Mouse (Mus musculus): Measurements from ENCODE around the gene Hrk.

The Hrk gene

DNA sequence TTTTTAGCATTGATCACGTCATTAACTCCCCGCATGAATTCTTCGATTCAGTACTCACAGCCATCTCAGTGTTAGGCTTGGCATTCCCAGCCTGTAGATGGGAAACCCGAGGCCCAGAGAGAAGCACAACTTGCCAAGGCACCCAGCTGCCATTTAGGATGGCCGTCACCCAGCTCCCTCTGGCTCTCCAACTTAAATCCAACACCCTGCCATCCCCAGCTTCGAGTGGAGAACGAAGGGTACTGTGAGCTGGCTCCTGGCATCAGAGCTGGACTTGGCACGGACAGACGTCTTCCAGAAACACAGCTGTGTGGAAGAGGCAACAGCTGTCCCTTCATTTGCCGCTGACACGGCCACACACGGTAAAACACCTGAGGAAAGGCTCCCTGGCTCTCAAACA, at the start of gene Hrk:
Hrk (plus strand) TSS at position 68 of the 400 bp plus-strand sequence.
- DNase-seq, result no peak

DNA sequence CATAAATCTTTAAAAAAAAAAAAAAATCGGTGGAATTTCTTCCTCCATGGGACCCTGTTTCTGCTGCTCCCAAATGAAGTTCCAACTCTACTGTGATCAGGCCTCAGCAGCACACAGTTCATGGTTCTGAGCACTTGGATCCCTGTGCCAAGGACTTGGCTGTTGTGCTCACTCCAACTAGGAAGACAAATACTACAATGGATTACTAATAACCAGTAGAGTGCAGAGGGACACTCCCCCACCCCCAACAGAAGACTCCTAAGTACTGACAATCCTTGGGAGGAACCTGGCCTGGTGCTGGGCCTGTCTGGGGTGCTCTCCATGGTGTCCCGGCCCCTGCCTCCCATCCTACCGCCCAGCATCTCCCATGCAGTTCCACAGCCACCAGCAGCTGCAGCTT, 46.1 kb upstream of the Hrk start:
- DNase-seq, result no peak

DNA sequence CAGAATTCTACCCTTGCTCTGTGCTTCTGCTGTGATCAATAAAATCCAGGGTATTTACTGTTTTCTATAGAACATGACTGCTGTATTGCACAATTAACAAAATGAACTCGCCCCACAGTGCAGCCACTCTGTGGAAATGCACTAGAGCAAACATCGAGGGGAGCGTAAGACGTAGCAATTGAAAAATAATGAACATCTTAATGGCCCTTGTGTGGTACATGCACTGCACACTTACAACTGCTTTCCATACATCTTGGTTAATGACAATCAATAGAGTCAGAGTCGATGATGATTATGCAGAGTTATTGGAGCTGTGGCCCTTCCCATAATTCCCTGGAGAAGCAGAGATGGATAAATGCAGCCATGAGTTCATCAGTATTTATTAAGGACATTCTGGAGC, 45.5 kb upstream of the Hrk start:
- DNase-seq, result no peak

DNA sequence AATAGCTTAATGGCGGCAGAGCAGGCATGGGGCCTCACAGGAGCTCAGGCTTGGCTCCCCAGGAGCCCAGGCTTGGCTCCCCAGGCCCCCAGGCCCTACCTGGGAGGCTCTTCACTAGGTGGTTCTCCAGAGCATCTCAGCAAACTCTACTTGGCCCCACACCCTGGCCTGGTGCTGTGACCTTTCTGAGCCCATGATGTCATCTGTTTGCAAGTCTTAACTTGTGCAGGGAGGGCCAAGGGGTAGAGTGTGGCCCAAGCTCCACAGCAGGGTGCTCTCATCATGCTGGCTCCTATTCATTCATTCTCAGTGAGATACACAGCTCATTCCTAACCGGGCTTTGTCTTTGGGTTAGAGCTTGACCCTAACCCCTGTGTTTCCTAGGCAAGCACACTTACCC, 43.8 kb upstream of the Hrk start:
- no peak for DNase-seq

DNA sequence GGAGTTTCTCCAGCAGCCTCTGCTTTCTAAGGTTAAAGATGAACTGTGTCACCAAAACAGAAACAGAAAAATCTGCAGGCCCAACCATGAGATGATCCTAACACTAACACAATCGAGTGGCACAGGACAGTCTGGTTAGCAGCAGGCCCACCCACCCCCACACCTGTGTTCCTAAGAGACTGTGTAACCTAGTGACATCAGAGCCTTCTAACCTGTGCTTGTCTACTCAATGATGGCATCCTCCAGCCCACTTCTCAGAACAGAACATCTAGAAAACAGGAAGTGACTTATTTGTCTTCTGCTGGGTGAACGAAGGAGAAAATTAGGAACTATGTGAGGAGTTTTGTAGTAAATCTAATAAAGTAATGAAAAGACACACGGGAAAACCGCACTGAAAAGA, 42.5 kb upstream of the Hrk start:
- no peak for DNase-seq

DNA sequence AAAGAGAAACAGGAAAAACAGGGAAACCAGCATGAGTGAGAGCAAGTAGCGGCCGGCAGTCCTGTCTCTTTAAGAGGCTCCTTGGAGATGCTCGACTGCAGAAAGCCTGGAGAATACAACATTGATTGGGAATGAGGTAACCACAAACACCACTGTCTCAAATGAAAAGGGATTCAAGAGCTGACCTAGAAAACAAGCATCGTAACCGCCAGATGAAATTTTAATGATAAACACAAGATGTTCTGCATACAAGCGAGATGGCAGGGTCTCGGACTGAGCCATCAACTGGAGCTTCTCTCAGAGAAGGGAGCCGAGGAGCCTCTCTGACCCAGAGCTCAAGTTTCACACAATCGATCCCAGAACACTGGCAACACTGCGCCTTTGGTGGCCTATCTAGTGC, 41.4 kb upstream of the Hrk start:
- DNase-seq, result no peak

DNA sequence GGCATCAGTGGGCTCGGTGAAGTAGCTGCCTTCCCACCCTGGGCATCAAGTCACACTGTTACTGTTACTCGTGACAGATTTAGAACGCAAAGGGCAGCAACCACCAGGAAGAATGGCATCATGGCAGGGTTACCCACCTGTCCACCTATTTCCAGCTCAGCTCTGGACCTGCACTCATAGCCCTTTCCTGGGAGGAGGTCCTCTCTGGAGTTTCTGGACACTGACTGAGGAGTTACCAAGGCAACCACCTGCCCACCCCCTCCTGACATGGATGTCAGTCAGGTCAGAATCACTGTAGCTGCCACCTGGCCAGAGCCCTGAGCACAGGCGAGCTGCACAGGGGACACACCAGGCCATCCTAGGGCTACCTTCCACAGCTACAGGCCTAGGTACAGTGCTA, 37.8 kb upstream of the Hrk start:
- no peak for DNase-seq

DNA sequence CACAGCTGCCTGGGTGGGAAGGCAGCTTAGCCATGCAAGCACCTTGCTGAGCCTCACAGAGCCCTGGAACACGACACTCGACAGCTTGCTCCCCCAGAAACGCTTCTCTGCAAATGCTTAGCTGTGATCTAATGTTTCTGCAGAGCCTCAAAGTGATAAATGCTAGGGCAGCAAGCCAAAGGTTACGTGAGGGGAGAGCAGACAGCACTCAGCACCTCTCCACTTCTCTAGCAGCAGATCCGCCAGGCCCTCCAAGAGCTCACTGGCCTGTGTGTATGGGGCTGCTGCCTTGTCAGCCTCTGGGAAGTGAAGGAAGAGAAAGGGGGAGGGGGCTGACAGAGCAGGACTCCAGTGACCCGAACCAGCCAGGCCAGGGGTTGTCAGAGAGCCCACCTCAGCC, 36.2 kb upstream of the Hrk start:
- DNase-seq, result peak; percentile 95

DNA sequence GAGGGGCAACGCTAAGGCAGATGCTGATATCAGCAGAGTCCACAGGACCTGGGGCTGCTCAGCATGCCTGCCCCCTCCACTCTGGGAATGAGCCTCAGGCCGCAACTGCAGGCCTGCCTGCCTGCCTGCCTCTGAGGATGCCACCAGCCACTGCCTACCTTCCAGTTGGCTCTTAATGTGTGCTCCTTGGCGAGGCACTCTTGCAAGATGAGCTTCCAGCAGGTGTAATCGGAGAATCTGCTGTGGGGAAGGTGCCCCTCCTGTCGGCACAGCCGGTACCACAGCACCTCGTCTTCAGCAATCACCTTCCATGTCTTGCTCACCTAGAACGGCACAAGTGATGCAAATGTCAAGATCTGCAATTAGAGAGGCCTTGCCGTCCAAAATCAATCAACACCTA, 35.8 kb upstream of the Hrk start:
- no peak for DNase-seq

DNA sequence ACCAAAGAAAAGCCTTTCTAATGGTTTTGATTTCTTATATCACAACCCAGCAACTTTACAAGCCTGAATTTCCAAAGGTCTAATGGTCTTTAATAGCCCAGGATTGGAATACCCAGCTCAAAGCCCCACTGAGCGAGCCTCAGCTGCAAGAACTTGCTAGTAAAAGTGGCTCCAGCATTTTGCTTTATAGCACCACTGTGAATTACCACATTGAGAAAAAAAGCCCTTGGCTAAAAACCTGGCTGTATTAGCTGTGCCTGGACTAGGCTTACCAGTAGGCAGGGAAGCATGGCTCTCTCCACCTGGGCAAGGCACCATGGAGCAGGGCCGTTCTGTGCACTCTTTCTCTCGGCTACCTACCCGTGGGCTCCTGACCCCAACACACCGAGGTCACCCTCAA, 28.1 kb upstream of the Hrk start:
- no peak for DNase-seq

DNA sequence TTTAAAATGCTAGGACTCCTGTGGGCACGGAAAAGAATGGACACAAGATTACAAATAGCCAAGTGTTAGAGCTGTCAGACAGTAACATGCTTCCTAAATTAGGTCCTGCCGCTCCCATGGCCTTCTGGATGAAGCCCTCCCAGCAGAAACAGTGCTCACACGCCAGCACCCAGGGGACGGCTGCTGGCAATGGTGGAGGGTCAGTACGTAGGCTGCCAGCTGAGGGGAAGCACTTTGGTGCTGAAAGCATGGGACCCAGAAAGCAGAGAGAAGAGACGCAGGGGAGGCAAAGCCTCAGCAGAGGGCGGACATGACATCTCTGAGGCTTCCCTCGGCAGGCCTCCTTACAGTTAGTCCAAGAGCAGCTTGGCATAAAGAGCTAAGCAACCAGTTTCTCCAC, 24.8 kb upstream of the Hrk start:
- no peak for DNase-seq

DNA sequence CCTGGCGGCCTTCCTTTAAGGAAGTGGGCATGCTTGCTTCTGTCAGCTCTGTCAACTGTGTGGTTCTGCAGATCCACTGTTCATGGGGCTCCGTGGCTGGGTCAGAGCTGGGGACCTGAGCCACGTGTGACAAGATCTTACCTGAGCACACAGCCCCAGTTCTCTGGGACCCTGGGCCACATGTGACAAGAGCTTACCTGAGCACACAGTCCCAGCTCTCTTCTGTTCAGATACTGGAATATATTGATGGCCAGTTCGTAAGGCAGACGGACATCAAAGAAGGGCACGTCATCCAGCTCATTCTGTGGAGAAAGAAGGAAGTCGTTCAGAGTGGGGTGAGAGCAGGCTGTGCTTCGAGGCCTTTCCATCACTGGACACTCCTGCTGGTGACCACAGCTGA, 22.0 kb upstream of the Hrk start:
- DNase-seq, result peak; percentile 91

DNA sequence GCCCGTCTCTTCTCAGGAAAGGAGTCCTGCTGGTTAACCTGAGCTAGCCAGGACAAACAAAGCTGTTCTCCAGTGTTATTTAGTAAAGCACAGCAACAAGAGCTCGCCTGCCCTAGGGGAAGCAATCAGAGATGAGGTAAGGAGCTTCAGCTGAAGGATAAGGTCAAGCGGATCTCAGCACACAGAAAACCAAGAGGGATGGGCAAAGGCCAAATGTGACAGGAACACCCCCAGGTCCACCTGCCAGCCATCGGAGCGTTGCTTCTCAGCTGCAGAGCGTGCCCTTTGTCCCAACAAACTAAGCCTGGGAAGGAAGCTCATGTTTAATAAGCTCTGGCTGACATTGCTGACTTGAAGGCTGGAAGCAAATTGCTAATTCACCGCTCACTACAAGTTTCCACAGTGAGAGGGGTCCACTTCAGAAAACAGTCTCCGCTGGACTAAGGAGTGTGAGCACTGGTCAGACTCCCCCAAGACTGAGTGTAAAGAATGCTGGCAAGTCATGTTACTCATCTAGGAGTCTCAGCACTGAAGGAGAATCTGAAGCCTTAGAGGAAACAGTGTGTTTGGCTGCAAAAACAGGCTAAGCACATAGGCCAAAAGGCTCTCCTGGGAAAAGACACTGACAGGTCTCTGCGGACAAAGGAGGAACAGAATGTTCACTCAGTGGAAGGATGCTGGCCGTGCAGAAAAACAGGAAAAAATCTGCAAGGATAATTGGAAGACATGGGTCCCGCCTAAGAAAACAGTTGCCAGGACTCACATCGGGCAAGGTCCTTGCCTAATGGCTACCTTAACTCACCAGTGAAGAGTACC, 21.0 kb upstream of the Hrk start:
- DNase-seq, result peak; percentile 99

DNA sequence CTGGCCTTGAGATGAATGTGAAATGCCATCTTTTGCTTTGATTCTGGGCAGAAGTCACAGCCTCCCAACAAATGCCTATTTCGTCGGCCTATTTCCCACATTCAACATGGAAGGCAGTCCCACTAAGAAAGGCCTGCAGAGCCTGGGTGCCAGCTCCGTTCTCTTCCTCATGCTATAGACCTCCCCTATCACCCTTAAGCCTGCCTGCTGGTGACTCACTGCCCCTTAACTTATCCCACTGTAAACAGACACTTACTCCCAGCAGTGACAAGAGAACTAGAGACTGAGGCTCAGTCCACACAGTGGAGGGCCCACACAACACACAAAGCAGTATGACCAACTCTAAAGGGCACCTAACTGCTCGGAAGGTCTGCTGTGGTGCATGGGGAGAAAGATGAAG, 20.1 kb upstream of the Hrk start:
- DNase-seq, result no peak

DNA sequence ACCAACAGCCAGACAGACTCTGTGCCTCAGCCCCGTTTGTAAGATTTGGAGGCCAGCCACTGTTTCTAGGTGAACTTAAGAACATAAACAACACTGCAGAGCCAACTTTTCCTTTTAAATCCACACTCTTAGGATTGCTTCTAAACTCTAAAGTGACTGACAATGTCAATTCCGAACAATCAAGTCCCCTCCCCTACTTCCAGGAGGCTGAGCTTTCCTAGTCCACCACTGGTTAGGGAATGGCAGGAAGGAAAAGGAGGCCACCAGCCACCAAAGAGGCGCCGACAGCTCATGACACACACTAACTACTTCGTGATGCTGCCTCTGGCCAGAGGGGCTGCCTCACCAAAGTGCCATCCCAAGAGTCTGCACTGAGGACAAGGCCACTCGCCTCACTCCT, 19.7 kb upstream of the Hrk start:
- DNase-seq, result peak; percentile 91

DNA sequence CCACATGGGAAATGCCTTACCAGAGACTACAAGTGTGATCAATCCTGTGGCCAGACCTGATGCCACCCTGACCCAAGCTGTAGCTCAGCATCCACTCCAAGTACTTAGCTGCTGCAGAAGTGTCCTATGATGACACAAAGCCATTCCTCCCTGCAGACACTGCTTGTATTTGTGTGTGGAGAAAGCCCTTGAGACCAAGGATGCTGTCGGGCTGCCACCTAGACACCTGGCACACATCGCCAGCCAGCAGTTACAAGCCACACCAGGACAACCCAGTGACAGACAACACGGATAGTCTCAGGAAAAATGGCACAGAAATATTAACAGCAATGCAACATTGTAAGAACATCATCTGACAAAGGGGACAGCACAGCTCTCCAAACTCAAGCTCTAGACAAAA, 19.0 kb upstream of the Hrk start:
- DNase-seq, result peak; percentile 90

DNA sequence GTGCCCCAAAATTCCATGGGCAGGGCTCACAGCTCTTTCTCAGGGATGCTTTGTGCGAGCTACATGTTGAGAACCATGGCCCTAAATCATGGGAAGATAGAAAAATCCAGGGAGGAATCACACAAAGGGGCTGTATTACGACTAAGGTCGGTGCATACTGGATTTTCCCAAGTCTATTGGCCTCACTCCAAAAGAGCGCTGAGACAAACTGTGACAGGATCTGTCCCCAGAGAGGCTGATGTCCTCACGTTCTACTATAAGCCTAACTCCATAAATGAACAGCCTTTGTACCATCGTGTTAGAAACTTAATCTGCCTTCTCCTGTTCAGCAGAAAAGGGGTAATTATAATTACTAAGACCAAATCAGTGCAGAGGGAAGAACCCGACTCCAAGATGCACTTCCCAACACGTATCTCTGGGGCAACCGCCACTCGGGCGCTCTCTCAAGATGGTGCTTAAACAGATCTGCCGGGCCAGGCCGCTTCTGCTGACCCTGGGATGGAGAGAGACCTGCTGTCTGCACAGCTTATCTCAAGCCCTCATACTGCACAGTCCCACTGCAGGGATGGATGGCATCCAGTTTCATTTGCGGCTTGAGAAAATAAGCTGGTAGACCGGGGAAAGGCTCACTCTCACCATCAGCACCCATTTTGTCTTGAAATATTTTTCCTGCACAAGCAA, 18.3 kb upstream of the Hrk start:
- DNase-seq, result peak; percentile 95

DNA sequence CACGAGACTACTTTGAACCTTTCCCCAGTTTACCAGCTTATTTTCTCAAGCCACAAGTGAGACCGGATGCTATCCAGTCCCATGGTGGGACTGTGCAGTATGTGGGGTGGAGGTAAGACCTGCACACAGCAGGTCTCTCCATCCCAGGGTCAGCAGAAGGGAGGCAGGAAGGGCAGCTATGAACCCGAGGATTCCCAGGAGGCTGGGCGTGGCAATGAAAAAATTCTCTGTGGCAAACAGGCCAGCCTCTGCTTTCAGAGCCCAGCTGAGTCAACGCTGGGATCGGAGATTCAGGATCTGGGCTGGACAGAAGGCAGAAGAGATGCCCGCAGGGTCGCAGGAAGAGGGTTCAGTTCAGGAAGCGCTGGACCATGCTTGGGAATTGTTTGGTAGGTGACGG, 17.2 kb upstream of the Hrk start:
- peak; percentile 90 for DNase-seq

DNA sequence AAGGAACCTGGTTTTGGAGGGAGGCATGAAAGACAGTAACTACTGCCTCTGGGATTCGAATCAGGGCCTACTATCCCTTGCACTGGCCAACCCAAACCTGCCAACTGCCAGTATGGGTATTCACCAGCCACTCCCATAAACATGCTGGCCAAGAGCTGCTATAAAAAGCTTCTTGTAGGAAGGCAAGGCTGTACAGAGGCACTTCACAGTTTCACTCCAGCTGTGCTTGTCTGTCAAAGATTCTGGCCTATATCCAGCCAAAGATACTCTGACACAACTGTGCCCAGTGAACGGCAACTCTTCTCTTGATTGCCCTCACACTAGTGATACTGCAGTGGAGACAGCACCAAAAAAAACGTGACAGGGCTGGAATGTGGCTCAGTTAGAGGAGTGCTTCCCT, 14.7 kb upstream of the Hrk start:
- DNase-seq, result peak; percentile 94

DNA sequence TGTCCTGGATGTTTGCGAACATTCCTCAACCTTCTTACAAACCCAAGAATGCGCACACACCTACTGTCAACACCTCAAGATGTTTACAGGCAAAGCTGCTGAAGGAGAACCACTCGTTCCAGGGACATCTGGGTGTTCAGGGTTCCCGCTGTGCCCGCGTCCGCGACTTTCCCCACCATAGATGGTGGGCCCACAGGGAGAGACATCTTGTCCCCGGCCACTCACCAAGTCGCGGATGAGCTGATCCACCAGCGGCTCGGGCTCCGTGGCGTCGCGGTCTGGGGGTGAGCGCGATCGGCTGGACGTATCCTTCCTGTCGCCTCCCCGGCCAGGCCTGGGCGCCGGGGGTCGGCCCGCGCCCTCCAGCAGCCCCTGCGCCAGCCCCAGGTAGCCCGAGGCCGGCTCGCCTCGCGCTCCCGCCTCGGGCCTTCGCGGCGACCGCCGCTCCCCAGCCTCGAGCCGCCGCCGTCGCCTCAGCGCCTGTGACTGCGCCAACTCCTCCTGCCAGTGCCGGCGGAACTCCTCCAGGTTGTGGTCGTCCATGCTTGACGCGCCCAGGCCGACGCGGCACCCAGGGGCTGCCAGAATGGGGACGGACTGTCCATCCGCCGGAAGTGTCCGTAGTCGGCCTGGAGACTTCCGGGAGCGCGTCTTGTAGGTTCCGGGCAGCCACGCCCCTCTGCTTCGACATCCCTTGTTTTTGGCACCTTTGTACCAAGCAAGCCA, 9.4 kb upstream of the Hrk start, which contains the start of gene Fbxw8:
Fbxw8 (minus strand) TSS at position 626 of the 726 bp plus-strand sequence.
- DNase-seq, result peak; percentile 98

DNA sequence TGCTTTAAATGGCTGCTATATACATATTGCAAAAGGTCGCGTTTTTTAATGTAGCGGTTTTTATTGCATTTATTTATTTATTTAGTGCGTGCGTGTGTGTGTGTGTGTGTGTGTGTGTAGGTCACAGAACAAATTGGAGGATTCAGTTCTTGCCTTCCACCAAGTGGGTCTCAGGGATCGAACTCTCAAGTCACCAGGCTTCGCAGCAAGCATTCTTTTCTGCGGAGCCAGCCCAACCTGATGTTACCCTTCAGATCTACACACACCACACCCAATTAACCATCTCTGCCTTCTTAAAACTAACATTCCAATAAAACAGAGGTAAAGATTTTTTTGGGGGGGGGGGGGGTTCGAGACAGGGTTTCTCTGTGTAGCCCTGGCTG, 8.9 kb upstream of the Hrk start:
- DNase-seq, result no peak

DNA sequence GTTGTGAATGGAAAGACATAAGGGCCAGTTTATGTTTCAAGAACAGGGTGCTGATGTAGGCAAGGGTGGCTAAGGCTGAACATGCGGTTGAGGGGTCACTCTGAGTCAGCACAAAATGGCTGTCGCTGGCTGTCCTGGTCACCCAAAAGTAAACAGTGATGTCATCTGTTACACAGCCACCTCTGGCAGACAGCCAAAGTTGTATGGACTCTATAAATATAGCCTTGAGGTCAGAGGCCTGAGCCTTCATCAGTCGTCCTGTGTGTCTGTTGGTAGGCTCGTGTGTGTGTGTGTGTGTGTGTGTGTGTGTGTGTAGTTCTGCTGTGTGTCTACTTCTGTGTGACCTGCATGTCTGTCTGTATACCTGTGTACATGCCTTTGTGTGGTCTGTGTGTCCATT, 7.5 kb upstream of the Hrk start:
- DNase-seq, result no peak

DNA sequence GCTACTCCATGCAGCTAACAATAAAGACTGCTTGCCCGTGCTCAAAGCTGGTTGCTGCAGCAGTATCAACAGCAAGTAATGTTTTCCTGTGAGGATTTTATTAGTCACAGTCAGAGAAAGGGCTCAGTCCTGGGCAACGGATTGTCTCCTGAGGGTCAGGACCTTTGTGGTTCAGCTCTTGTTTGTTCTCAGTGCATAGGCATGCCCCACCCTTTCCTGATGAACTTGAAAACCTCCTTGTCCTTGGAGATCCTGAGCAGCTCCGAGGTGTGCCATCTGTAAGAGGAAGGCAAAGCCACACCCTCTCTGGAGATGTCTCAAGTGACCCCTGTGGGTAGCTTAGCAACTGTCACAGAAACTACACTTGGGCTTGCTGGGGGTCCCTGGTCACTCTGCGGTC, 3.8 kb upstream of the Hrk start:
- no peak for DNase-seq

DNA sequence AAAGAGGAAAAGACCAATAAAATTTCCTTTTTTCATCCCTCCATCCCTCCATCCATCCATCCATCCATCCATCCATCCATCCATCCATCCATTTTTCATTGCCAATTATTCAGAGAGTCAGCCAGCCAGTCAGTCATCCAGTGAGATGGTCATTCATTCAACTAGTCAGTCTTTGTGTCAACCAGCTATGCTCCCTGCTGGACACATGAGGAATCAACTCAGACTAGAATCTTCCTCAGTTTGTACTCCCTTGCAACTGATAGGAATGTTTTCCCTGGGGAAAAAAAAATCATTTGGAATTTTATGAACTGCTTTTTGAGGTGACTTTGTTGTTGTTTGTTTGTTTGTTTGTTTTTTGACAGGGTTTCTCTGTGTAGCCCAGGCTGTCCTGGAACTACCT, 1.0 kb downstream of the Hrk start:
- DNase-seq, result no peak

Measured in heart, adult 11 months (tissue).